Mouse (Mus musculus) testis, postnatal 10 days (tissue): ENCODE results near the gene Cdrt4.
A peak's percentile ranks its signal among the peaks of the same experiment; 100 is the strongest.

Experiments
- DNase-seq: peaks from one replicate; pipeline ENCODE4 v3.0.0; 2021; ENCODE audit warnings: low spot score

The Cdrt4 gene

DNA sequence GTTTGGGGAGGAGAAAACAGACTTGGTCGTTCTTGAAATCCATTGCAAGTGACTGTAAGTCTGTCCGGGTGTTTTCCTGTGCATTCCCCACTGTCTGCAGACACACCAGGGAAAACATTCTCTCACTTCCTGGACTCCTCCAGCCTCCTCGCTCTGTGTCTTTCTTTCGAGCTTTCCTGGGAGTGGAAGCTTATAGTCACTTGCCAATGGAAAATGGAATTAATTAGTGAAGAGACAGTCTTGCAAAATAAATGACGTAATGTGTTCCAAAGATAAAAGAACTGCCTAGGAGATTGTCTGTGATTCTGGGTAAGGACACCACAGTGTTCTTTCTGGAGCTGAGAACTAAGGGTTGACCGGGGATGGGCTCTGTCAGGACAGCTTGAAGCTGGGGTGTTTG is 7.5 kb upstream of the Cdrt4 start:
- DNase-seq = no peak

DNA sequence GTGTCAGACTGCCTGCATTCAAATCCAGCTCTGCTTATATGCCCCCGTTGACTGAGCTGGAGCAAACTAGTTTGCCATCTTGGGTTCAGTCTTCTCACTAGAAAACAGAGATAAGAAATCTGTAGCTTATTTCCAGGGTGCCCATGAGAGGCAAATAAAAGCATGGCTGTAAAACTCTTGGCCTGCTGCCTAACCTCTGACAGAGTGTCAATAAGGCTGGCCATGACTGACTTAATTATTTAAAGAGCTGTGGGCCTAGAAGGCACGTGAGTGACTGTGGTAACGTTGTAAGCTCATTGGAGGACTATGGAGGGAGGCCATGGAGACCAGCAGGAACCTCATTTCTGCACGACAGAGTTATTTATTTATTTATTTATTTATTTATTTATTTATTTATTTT is 5.5 kb upstream of the Cdrt4 start:
- DNase-seq = no peak

DNA sequence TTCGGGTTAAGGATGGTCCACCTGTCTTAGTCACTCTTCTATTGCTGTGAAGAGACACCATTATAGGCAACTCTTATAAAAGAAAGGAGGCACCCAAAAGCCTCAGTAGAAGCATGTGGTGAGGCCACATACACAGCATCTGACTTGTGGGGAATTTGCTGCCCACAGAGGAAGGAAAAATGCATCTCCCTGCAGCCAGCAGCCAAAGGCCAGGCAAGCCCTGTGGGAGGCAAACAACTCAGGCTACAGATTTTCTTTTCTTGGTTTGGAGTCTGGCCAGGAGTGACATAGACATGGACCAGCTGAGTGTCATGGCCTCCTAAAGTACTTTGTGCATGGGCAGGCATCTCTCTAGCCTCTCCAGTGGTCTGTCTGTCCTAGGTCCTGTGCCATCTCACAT is 1.4 kb upstream of the Cdrt4 start:
- DNase-seq = no peak

DNA sequence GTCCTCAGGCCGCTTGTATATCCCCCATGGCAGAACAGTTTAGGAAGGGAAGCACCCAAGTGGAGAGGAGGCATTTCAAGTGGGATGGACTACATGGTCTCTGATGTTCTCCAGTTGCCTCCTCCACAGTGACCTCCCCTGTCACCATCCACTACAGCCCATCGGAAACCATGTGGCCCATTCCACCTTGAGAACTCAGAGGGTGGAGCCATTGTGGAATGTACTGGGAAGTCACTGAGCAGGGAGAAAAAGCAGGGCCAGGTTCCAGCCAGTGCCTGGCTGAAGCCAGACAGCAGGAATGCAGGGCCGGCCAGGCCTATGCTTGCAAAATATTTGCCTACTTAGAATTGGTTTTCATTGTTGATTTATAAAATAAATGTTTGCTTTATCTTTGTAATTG is 3.8 kb downstream of the Cdrt4 start:
- DNase-seq = no peak

DNA sequence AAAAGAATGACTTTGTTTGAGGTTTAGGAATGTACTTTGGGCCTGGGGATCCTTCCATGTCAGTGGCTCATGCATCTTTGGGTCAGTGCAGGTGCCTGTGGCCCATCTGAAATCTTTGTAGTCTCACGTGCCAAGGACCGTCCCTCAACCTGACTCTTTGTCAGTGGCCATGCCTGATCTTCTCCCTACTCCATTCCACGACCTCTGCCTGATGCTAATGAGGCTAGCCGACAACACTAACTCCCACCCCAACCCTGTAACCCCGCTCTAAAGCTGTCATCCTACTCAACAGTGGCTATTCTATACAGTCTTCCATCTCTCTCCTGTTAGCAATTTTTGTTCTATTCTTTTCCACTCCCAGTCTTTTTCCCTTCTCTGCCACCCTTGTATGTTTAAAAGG is 4.2 kb downstream of the Cdrt4 start:
- DNase-seq = no peak

DNA sequence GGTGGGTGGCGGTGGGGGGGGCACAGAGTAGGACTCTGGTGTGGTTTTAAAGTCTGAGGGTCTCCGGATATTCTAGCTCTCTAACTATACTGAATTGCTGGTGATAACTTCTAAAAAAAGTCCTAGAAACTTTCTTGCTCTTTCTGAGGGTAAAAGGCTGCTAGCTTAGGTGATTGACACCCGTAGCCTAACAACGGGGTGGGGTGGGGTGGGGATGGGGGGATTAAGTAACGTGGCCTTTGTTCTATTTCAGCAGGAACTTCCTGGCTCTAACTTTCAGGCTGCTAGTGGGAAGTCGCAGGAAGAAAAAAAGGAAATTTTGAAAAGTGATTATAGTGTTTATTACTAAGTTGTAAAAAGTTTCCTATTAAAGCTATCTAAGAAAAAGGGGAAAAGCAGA is 4.8 kb downstream of the Cdrt4 start:
- no peak for DNase-seq

DNA sequence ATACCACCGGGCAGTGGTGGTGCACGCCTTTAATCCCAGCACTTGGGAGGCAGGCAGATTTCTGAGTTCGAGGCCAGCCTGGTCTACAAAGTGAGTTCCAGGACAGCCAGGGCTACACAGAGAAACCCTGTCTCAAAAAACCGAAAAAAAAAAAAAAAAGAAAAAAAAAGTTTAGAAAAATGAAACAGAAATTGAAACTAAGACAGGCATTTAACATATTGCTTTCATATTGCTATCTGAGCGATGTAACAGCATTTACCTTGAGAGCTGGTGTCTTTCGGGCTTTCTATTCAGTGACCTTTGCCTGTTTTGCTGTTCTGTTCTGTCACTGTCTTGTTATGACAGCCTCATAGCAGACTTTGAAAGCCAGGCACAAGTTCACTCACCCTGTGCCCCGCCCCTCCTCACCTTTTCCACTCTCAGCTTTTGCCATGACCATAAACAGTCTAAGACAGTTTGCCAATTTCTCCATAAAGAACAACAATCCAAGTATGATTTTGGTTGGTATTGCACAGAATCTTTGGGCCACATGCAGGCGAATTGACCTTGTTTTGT is 6.7 kb downstream of the Cdrt4 start:
- no peak for DNase-seq

DNA sequence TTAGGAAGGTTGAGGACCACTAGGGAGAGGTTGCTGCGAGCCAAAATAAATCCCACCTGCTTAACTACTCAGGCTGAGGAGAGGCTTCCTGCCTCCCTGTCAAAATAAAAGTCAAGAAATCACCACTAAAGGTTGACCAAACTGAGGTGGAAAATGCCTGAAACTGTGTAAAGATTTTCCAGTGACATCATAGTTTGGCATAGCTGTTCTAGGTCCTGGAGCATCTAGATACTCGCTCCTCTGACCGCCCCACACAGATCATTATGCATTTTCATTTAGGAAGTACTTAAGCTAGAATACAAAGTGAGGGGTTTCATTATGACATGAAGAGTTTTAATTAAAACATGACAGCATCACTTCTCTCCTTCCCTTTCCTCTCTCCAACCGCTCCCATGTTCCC is 12.3 kb downstream of the Cdrt4 start:
- DNase-seq = no peak

DNA sequence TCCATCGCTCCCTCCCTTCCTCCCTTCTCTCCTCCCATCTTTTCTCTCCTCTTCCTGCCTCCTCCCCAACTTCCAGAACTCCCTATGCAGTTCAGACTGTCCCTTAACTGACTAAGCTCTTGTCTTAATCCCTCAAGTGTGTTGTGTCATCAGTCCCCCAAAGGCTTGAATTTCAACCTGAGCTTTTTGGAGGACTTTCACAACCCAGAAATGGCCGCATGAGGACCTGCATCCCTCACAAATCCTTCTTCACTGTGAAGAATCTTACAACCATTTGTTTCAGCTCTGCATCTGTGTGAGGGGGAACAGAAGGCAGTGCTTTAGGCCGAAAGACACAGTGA is 15.4 kb downstream of the Cdrt4 start:
- DNase-seq = no peak

DNA sequence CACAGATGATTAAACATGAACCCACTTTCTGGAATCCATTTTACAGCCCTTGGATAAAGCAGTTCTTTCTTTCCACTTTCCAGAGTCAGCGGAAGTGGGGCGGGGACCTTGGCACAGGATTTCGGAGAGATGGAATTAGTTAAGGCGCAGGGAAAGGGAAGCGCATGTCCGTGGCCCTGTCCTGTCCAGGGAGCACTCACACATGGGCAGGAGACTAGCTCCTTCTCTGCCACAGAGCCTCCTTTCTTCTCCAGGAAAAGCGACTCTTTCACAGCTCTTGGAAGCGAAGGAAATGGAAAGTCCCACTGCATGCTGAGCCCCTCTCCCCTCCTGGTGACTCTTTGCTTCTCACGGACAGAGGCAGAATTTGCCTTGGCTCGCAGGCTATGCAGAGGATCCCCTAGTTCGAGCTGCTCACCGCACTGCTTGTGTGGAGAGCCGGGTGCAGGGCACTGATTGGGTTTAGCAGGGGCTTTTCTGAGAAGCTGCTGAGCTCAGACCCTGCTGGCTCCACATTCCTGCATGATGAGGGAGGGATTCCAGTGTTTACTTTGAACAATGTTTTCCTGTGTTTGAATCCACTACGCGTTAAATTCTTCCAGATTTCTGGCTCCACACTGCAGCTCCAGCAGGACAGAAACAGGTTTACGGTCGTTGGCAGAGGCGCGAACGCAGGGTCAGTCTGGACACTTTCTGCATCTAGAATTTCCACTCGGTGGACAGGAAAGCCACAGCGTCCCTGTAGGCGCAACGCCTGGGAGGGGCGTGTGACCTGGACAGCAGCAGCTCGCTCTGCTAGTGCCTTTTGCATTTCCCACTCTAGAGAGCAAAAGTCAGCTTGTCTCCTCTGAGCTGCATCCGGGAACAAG is 16.0 kb downstream of the Cdrt4 start:
- peak; percentile 64 for DNase-seq

DNA sequence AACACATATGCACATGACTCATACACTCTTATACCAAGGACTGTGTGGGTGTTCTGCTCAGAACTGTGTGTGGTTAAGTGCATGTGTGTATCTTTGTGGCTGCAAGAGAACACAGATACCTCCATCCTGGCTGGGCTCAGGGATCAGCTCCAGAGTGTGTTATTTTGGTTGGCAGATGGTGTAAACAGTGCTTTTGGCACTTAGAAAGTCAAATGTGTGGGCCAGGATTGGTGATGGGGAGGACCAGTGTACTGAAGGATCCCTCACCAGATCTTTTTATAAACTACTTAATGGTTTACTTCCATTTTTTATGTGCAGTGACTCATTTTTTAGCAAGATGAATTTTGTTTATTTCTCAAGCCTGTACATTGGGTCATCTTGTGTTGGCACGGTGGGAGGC is 26.2 kb downstream of the Cdrt4 start:
- no peak for DNase-seq

DNA sequence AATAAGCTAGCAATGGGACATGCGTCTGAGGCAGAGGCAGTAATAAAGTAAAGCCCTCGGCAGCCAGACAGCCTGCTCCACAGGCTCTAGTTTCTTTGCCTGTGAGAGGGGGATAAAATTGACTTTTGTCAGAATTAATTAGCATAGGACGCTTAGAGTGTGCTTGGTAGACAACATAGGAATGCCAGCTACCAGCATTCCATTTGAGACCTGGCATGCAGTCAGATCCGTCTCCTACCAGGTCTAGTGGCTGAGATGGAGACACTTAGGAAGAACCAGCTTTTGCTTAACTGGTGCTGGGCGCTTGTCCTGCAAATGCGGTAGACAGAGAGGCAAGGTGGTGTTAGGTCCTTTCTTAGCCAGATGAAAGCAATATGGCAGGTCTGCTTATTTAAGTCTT is 27.9 kb downstream of the Cdrt4 start:
- no peak for DNase-seq

DNA sequence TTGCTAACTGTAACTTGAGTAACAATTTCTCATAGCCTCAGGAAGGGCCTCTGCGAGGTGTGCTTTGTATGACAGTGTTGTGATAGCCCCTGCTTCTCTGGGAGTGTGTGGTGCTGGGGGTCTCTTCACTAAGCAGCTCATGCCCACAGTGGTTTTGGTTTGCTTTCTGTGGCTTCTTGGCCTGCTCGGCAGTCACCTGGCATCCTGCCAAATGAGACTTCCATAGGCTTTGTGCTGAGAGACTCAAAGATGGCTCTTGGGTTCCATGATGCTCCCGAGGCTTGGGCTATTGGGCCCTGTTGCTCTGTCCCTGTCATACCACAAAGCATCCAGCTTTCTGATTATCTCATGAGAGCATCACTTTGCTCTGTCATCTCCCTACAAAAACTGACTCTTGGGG is 30.7 kb downstream of the Cdrt4 start:
- DNase-seq = no peak

DNA sequence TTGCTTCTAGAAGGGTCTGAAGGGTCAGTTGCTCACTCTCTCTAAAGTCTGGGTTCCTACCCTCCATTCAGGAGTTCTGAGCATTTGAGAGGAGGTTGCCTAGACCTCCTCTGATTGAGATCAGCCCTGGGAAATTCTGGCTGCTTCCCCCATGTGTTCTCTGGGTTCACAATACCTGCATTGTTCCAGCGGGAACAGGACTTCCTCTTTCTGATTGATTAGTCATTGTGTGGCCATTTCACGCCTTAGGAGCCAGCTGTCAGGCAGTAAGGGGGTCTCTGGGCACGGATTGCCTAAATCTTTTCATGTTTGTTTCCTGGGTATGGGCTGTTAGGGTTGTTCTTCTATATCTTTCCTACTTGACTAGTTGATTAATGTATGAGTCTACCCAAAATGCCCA is 32.8 kb downstream of the Cdrt4 start:
- DNase-seq = no peak

DNA sequence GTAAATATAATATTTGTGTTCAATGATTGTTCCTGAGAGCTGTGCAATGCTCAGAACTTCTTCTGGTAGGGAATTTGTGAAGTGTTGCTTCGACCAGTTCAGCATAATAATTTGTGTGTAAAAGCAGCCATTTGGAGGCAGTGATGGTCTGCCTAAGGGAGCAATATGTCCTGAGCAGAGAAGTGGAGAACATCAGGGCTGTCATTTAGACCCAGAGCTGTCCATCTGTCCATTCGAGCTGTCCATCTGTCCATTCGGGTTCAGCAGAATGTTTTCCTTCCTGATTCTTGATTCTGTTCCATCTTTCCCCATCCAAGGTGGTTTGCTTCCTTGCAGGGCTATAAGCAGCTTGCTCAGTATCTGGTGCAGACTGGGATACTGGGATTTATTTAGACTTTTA is 33.4 kb downstream of the Cdrt4 start:
- no peak for DNase-seq

DNA sequence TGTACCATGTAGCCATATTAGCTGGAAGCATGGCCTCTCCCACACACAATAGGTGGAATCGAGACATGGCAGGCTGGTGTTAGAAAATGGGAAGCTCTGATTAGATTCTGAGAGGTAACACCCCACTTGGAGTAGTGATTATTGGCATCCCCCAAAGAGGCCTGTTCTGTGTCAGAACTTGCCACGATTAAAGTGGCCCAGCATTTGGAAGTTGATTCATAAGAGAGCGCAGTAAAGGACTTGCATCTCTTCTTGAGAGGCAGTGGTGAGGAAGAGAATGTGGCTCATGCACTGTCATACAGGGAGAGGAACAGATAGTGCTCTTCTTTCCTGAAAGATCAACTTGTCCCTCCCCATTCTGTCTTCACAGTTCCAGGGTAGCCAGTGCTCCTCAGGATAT is 34.1 kb downstream of the Cdrt4 start:
- no peak for DNase-seq

DNA sequence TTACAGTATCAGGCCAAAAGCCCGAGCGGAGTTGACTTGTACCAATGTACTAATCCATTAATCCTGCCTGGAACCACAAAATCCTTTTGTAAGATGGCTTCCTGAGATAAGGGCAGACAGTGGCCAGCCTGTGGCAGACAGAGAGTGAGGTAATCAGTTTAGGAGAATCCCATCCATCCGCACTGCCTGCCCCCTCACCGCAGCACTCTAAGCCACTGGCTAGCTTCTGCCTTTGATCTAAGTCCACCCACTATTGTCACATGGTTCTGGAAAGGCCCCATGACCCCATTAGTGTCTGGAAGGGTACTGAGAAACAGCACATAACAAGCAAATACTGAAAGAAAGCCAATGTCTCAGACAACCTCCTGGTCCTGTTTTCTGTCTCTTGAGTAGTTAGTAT is 35.6 kb downstream of the Cdrt4 start:
- no peak for DNase-seq

DNA sequence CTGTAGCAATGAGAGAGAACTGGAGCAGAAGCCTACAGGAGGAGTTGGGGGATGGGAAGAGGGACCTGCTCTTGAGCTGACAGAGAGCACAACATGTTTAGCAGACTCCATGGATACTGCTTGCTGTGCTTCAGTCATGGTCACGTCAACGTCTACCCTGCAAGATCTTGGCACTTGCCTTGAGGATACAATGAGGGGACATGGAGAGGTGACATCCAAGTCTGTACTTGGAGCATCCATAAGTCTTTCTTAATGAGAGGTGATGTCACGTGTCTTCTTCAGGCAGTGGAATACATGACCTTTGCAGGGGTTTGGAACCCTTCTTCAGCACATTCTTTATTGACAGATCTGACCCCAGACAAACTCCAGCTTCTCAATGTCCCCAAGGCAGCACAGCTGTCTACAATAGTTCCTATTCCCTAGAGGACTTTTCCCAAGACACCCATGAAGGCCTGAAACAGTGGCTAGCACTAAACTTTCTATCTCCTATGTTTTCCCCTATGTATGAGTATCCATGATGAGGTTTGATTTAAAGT is 39.2 kb downstream of the Cdrt4 start:
- no peak for DNase-seq

DNA sequence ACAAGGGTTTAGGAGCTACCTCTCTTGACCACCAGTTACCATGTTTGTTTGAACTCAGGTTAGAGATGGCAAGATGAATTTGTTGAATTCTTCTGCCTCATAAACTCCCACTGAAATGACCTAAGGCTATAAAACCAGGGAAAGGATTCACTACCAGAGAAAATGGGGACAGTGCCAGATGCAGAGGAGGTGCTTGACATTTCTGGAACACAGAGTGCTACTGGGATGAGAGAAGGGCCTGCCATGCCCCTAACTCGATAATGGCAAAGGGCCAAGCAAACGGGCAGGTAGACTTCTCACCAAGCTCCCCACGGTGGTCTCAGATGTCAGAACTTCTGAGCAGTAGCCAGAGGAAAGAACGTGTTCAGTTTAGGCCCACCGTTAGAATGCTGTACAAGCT is 39.8 kb downstream of the Cdrt4 start:
- peak; percentile 63 for DNase-seq

DNA sequence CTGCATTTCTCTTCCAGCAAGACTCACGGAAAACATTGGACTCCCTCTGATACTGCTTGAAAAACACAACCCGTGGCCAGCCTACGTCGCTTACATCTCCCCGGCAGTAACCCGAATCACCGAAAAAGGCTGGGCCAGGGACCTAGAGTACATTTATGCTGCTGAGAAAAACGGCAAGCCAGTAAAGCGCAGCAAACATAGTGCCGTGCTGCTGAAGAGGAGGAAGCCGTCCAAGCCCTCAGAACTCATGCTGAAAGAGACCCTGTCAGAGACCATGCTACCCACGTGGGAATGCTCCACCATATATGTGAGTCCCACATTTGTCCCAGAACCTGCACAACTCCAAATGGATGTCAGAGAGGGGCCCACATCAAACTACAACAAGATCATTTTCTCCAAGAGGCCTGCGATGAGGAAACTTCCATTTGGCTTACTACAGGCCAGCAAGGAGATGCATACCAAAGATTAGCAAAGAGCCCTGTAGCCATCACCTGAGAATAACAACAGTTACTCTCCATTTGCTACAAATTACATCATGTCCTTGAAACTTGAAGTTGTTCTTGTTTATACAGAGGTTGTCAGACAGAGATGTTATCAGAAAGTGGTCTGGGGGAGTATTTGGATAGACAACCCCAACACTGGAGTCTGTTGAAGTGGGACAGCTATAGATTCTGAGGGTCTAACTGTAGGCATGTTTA is 41.7 kb downstream of the Cdrt4 start:
- DNase-seq = no peak

DNA sequence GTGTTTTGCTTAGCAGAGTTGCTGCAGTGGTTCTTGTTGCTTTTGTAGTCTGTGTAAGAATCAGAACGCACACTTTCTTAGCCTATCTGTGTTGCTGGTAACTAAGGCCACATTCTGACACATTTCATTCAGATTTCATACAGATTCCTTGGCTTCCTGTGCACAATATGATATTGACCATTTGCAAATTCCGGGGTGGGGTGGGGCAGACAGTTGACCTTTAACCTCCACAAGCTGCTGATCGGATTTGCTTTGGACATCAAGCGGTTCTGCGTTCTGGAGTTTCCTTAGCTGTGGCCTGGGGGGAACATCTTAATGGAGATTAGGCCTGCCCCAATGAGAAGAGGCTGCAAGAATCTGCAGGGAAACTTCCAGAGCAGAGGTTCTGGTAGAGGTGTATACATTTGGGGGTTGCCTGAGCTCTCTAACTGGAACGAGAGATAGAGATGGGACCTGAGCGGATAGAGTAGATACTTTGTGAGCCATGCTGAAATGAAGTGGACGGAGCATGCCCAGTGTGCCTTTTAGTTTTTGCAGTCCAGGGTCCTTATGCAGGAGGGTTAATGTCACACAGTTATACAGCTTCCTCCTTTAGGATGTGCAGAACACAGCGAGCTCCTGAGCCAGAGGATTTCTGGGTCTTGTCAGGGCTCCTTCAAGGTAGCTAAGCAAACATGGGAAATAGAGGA is 44.2 kb downstream of the Cdrt4 start:
- no peak for DNase-seq

DNA sequence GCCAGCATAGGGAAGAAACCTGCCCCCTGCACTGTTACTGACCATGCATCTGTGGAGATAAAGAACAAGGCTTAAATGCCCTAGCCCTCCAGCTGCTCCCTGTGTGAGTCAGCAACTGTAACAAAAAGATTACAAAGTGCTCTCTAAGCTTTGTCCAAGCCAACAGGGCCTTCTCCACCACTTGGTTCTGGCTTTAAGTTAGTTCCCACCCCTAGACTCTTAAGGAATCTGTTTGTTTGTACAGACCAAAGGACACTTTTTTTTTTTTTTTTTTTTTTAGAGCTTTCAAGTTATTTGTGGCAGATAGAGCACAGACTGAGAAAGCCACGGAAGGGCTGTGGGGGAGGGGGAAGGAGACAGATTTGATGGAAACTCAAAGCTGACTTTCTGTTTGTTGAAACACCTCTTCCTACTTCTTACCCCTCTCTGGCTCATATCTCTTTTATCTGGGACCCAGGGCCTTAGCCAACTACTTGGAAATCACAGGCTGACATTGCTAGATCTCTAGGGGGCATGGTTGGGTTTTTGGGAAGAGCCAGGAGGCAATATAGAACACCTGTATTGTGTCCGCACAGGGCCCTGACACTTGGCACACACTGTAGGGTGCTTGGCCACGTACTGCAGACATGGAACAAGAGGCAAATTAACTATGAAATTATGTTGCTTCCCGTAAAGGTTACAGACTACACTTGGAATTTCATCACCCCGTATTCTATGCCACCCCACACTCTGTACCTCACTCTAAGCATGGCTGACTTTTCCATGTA is 44.9 kb downstream of the Cdrt4 start:
- DNase-seq = no peak
